Mouse (Mus musculus) heart, embryonic 11.5 days (tissue): ENCODE results near the gene Rpl37. TPM values are rescaled to one million over a fixed set of nuclear protein-coding genes. Genes with fewer than 3 reads are reported as not detected.

Experiments used
- ATAC-seq: fragments of 200-750 bp; cut with Nextera tagmentation; replicated peaks from 2 replicates; pipeline ENCODE4 v1.8.0; 2017; ENCODE audit warnings: moderate library complexity; ENCODE audit not compliant: insufficient number of reproducible peaks, low FRiP score, low TSS enrichment
- H3K27ac ChIP-seq: fragments of 300-500 bp; sonication (generic); 2 replicates; pipeline ENCODE4 v1.5.1; 2014; ENCODE audit warnings: mild to moderate bottlenecking, low read depth, low read length
- H3K27me3 ChIP-seq: fragments of 300-500 bp; sonication (generic); 2 replicates; pipeline ENCODE4 v1.6.1; 2014; ENCODE audit warnings: mild to moderate bottlenecking, low read length, mixed read lengths; ENCODE audit not compliant: control insufficient read depth, insufficient read depth
- H3K36me3 ChIP-seq: fragments of 300-500 bp; sonication (generic); 2 replicates; pipeline ENCODE4 v1.6.1; 2014; ENCODE audit warnings: mild to moderate bottlenecking, low read length, moderate library complexity, mixed read lengths; ENCODE audit not compliant: control insufficient read depth, insufficient read depth
- H3K4me1 ChIP-seq: fragments of 300-500 bp; sonication (generic); 2 replicates; pipeline ENCODE4 v1.6.1; 2014; ENCODE audit warnings: low read length; ENCODE audit not compliant: control insufficient read depth, insufficient read depth
- H3K4me2 ChIP-seq: fragments of 300-500 bp; sonication (generic); 2 replicates; pipeline ENCODE4 v1.6.1; 2014; ENCODE audit warnings: mild to moderate bottlenecking, moderate library complexity
- H3K4me3 ChIP-seq: fragments of 300-500 bp; sonication (generic); 2 replicates; pipeline ENCODE4 v1.5.1; 2014; ENCODE audit warnings: low read depth, low read length
- H3K9ac ChIP-seq: fragments of 300-500 bp; sonication (generic); 2 replicates; pipeline ENCODE4 v1.6.1; 2014; ENCODE audit warnings: mild to moderate bottlenecking, low read depth, low read length, moderate library complexity
- H3K9me3 ChIP-seq: fragments of 300-500 bp; sonication (generic); replicated peaks from 2 replicates; pipeline ENCODE4 v1.6.1; 2016; ENCODE audit warnings: low read length; ENCODE audit not compliant: control insufficient read depth
- WGBS: fragments of 180-500 bp; shearing (Covaris S2); extraction: QIAGEN DNeasy Blood & Tissue Kit; methylation state at CpG from one replicate; pipeline ENCODE4 v1.1.7; 2014; ENCODE audit not compliant: insufficient replicate concordance; 5-methylcytosine and 5-hydroxymethylcytosine counted together
- polyA plus RNA-seq: library from polyadenylated mRNA; unstranded; fragments of >200 nt; fragmentation: Nextera tagmentation; extraction: Ambion mirVana; gene quantifications from 2 replicates; pipeline ENCODE4 v1.2.1, GENCODE M21; 2014

Gene Rpl37
- polyA plus RNA-seq, 1 experiment from 2014 or later: 532 TPM

DNA sequence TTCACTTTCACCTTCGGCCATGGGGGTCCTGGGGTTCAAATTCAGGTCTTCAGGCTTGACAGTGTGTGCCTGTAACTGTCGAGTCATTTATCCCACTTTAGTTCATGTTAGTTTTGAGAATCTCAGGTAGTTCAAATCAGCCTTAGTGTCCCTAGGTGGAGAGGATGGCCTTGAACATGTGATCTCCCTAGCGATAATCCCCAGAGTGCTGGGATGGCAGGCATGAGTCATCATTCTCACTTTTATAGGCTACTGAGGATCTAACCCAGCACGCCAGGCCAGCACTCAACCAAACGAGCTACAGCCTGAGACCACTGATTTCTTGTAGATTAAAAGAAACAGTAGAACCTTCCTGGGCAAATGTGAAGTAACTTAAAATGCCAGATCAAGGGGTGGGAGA, 25.6 kb downstream of the Rpl37 start:
- H3K36me3 ChIP-seq: no peaks in the 10 kb centered on the region
- H3K4me2 ChIP-seq: no peak overlapping the region
- H3K4me3 ChIP-seq: no peak overlapping the region
- peaks cover 8% of the 10 kb centered on the region for H3K4me1 ChIP-seq
- no peaks in the 10 kb centered on the region for H3K27me3 ChIP-seq
- H3K27ac ChIP-seq: no peak overlapping the region
- no peak overlapping the region for H3K9ac ChIP-seq
- ATAC-seq: no peak
- H3K9me3 ChIP-seq: no peaks in the 10 kb centered on the region
- WGBS: 50% methylated on average over 5 of the region's 5 CpGs

DNA sequence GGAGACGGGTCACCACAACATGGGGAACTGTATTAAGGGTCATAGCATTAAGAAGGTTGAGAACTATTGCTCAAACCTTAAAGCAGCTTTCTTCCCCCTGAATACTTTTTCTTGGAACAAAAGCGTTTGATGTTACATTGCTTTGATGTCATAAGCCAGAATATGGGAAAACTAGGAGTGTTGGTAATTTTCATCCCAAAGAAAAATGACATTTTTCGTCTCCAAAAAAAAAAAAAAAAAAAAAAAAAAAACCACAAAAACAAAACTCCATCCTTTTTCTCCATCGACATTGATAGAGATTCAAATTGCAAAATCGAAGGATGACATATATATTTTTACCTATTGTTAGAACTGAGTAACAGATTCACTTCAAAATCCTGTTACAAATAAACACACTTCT, 26.3 kb downstream of the Rpl37 start:
- no peaks in the 10 kb centered on the region for H3K9me3 ChIP-seq
- 75% methylated on average over 5 of the region's 5 CpGs for WGBS
- H3K36me3 ChIP-seq: no peaks in the 10 kb centered on the region
- H3K27ac ChIP-seq: no peak overlapping the region
- no peaks in the 10 kb centered on the region for H3K27me3 ChIP-seq
- peaks cover 8% of the 10 kb centered on the region for H3K4me1 ChIP-seq
- ATAC-seq: no peak
- H3K9ac ChIP-seq: no peak overlapping the region
- H3K4me3 ChIP-seq: no peak overlapping the region
- H3K4me2 ChIP-seq: no peak overlapping the region

DNA sequence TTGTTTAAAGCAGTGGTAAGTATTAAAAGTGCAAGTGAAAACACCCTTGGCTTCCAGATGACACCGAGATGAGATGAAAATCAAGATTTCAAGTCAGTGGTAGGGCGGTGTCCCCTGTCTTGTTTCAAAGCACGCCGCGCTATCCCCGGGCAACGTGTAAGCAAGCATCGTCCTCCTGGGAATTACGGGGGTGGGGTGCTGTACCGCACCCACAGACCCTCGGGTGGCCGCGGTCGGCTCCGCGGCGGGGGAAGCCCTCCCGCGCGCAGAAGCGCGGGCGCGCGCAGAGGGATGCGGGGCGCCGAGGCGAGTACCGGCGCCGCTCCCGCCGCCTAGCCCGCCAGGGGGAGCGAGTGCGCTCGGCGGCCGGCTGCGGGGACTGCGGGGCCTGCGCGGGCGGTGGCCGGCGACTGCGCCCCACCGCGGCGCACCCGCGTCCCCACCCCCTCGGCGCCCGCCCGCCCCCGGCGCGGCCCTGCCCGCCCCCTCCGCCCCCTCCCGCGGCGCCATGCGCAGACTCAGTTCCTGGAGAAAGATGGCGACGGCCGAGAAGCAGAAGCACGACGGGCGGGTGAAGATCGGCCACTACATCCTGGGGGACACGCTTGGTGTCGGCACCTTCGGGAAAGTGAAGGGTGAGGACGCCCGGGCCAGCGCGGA, 27.0 kb downstream of the Rpl37 start, which contains the start of gene Prkaa1:
TSS of gene Prkaa1 (plus strand) at position 501 of the 660 bp plus-strand sequence.
- H3K36me3 ChIP-seq: no peaks in the 10 kb centered on the region
- H3K9me3 ChIP-seq: no peaks in the 10 kb centered on the region
- peak within 1 kb of the TSS; percentile 83 for H3K4me2 ChIP-seq
- H3K9ac ChIP-seq: peak within 1 kb of the TSS; percentile 97
- peak within 1 kb of the TSS; percentile 95 for H3K27ac ChIP-seq
- peaks cover 8% of the 10 kb centered on the region for H3K4me1 ChIP-seq
- peak within 1 kb of the TSS; percentile 92 for H3K4me3 ChIP-seq
- peak; percentile 91 for ATAC-seq
- under 1% methylated on average over 53 of the region's 80 CpGs for WGBS
- no peaks in the 10 kb centered on the region for H3K27me3 ChIP-seq

DNA sequence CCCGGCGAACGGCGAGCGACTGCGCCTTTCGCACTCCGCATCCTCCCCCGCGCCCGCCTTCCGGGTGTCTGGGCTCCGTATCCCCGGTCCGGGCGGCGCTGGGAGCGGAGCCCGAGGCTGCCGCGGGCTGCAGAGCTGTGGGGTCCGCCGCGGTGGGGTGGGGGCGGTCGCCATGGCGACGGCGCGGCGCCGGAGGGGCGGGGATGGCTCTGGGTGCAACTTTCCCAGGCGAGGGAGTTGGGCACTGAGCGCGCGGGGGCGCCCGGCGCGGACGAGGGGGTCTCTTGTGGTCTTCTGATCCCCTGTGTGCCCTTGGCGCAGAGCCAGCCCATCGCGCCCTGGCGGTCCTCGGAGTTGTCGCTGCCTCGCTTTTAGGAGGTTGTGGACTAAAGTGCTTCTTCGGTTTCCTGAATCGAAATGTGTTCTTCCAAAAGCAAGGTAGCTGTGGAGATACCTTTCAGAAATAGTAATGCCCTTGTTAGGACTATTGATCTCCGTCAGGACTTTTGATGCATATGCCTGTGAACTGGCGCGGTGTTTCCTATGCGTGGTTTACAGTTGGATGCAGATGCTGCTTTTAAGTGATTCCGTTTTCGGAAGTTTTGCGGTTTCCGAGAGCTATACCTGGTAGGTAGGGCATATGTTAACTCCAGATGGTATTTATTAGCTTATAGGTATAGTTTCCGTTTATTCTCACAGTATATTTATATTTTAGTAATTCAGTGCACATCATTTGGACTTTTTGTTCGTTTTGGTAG, 27.8 kb downstream of the Rpl37 start:
- peaks cover 8% of the 10 kb centered on the region for H3K4me1 ChIP-seq
- no peaks in the 10 kb centered on the region for H3K36me3 ChIP-seq
- H3K9me3 ChIP-seq: no peaks in the 10 kb centered on the region
- peak overlapping the region; percentile 95 for H3K27ac ChIP-seq
- WGBS: under 1% methylated on average over 58 of the region's 61 CpGs
- ATAC-seq: peak; percentile 74
- peak overlapping the region; percentile 92 for H3K4me3 ChIP-seq
- peak overlapping the region; percentile 97 for H3K9ac ChIP-seq
- H3K4me2 ChIP-seq: peak overlapping the region; percentile 83
- no peaks in the 10 kb centered on the region for H3K27me3 ChIP-seq

DNA sequence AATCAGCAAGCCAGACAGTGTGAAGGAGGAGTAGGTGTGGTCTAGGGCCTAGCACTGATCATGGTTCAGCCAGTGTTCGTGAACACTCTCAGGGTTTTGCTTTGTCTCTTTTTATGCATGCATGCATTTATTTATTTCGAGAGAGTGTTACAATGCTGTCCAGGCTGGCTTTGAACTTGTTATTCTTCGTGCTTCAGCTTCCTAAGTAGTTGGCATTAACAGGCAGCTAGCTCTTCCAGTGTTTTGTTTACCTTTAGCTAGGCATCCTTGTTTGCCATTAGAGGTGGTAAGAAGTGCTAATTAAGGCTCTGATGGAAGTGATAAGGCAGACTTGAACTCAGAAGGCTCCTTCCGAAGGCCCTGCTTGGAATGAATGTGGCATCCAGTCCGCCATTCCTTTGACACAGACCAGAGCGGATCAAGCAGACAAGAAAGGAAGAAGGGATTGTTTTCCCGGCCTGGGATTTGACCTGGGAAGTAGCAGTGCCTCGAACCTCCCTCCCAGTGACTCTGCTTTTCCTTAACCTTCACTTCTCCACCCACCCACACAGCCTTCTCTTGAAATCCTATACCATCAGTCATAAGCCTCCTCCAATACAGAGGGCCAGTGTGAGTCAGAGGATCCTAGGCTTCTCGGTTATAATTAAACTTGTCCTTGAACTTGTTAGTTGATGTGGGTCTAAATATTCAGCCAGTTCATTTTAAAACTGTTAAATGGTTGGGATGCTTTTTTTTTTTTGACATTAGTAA, 28.9 kb downstream of the Rpl37 start:
- no peaks in the 10 kb centered on the region for H3K36me3 ChIP-seq
- peak overlapping the region; percentile 92 for H3K4me3 ChIP-seq
- no peaks in the 10 kb centered on the region for H3K27me3 ChIP-seq
- peak overlapping the region; percentile 59; the same call in 1 of the 2 replicates for H3K27ac ChIP-seq
- H3K9me3 ChIP-seq: no peaks in the 10 kb centered on the region
- ATAC-seq: no peak
- peak overlapping the region; percentile 60 for H3K9ac ChIP-seq
- WGBS: 31% methylated on average over 9 of the region's 9 CpGs
- peak overlapping the region; percentile 83 for H3K4me2 ChIP-seq
- peaks cover 8% of the 10 kb centered on the region for H3K4me1 ChIP-seq

DNA sequence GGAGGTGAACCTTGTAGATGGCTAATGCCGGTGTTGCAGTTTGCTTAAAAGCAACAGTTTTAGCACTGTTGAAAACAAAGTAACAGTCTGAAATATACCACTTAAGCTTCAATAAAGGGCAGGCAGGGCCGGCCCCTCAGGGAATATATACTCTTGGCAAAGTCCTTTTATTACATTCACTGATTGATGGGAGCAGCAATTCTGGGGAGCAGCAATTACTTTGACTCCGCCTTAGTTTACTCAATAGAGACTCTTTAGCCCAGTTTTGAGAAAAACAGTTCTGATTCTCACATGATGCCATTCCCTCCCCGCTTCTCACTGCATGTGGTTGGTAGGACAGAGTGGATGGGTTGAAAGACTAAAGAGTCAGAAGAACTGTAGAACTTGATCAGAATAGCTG, 32.7 kb downstream of the Rpl37 start:
- no peak overlapping the region for H3K4me2 ChIP-seq
- H3K36me3 ChIP-seq: no peaks in the 10 kb centered on the region
- H3K4me1 ChIP-seq: peaks cover 11% of the 10 kb centered on the region
- H3K27me3 ChIP-seq: no peaks in the 10 kb centered on the region
- H3K27ac ChIP-seq: no peak overlapping the region
- no peak overlapping the region for H3K4me3 ChIP-seq
- ATAC-seq: no peak
- H3K9ac ChIP-seq: no peak overlapping the region
- H3K9me3 ChIP-seq: no peaks in the 10 kb centered on the region
- WGBS: 86% methylated on average over 4 of the region's 4 CpGs

DNA sequence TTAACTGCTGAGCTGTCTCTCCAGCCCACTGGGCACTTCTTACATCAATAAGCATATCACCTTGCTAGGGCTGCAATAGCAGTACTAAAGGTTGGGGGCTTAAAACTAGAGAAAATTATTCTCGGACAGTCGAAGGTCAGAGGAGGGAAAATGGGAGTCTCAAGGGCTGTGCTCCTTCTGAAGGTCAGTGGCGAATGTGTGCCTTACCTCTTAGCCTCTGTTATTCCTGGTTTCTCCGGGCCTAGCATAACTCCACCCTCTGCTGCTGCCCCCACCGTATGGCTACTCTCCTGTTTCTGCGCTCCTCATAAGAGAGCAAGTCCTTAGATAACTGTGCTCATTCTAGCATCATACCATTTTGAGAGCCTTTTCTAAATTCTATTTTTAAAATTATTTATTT, 35.7 kb downstream of the Rpl37 start:
- Histone ChIP-seq H3K27ac (no peak overlapping the region), H3K9ac (no peak overlapping the region), H3K9me3 (no peaks in the 10 kb centered on the region), H3K4me3 (no peak overlapping the region), H3K36me3 (no peaks in the 10 kb centered on the region), H3K4me1 (peaks cover 10% of the 10 kb centered on the region; the same call in 1 of the 2 replicates), H3K4me2 (no peak overlapping the region), H3K27me3 (no peaks in the 10 kb centered on the region)
- ATAC-seq: no peak
- WGBS: 85% methylated on average over 6 of the region's 6 CpGs

DNA sequence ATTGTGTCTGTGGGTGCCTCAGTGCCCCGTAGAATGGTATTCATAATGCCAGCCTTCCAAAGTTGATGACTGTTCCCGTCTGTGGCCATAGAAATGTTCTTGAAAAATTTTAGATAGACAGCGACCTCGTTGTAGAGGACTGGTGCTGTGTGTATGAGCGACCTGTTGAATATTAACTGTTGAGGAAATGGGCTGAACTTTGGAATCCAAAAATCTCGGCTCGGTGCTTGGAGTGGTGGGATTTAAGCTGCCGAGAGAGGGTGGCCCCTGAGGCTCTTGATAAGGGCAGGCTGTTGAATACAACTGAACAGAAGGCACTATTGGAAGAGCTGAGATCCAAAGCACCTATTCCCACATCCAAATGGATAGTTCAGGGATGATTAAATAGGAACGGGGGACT, 38.2 kb downstream of the Rpl37 start:
- Histone ChIP-seq H3K27ac (no peak overlapping the region), H3K4me1 (peaks cover 10% of the 10 kb centered on the region; the same call in 1 of the 2 replicates), H3K27me3 (no peaks in the 10 kb centered on the region), H3K4me2 (no peak overlapping the region), H3K9me3 (no peaks in the 10 kb centered on the region), H3K9ac (no peak overlapping the region), H3K4me3 (no peak overlapping the region), H3K36me3 (no peaks in the 10 kb centered on the region)
- no peak for ATAC-seq
- 67% methylated on average over 9 of the region's 9 CpGs for whole genome bisulfite sequencing
